Mouse (Mus musculus): ENCODE measurements around the gene Olfr1373.
A peak's percentile ranks its signal among the peaks of the same experiment; 100 is the strongest.
"Not testable (repeated sequence)": the region's sequence is repeated elsewhere in the genome, so short reads cannot be mapped to it uniquely, and the experiment has no call there.

The Olfr1373 gene

GRCm38 (mm10) chr11:52145428-52145827 lies at the start of gene Olfr1373:
TSS of gene Olfr1373 (minus strand) at chr11:52145528.
- not testable (repeated sequence) for DNase-seq (ENCODE audit: low spot score)

- not testable (repeated sequence) for DNase-seq (ENCODE audit: low spot score)
These were observed 35.3 kb upstream of the Olfr1373 start for GRCm38 (mm10) chr11:52180651-52181050.

GRCm38 (mm10) chr11:52179897-52180296 lies 34.6 kb upstream of the Olfr1373 start:
- not testable (repeated sequence) for DNase-seq (ENCODE audit: low spot score)

GRCm38 (mm10) chr11:52168461-52168860 lies 23.1 kb upstream of the Olfr1373 start:
- peak; percentile 29 for DNase-seq (ENCODE audit: low spot score)

GRCm38 (mm10) chr11:52167901-52168302 lies 22.6 kb upstream of the Olfr1373 start:
- not testable (repeated sequence) for DNase-seq (ENCODE audit: low spot score)

GRCm38 (mm10) chr11:52167126-52167525 lies 21.8 kb upstream of the Olfr1373 start:
- peak; percentile 32 for DNase-seq (ENCODE audit: low spot score)

- DNase-seq (ENCODE audit: low spot score), result no peak
These were observed 18.6 kb upstream of the Olfr1373 start for GRCm38 (mm10) chr11:52163926-52164325.

- peak; percentile 65 for DNase-seq (ENCODE audit: low spot score)
These were observed 1.7 kb downstream of the Olfr1373 start for GRCm38 (mm10) chr11:52143675-52144074.

- DNase-seq (ENCODE audit: low spot score), result no peak
These were observed 14.8 kb downstream of the Olfr1373 start for GRCm38 (mm10) chr11:52130451-52131068.

- no peak for DNase-seq (ENCODE audit: low spot score)
These were observed 15.5 kb downstream of the Olfr1373 start for GRCm38 (mm10) chr11:52129621-52130450.

GRCm38 (mm10) chr11:52129171-52129570 lies 16.2 kb downstream of the Olfr1373 start:
- no peak for DNase-seq (ENCODE audit: low spot score)

GRCm38 (mm10) chr11:52128316-52129061 lies 16.8 kb downstream of the Olfr1373 start:
- DNase-seq (ENCODE audit: low spot score), result no peak

GRCm38 (mm10) chr11:52127760-52128159 lies 17.6 kb downstream of the Olfr1373 start:
- no peak for DNase-seq (ENCODE audit: low spot score)

GRCm38 (mm10) chr11:52127169-52127568 lies 18.2 kb downstream of the Olfr1373 start:
- DNase-seq (ENCODE audit: low spot score), result no peak

GRCm38 (mm10) chr11:52124468-52124867 lies 20.9 kb downstream of the Olfr1373 start:
- no peak for DNase-seq (ENCODE audit: low spot score)

GRCm38 (mm10) chr11:52122045-52122444 lies 23.3 kb downstream of the Olfr1373 start:
- DNase-seq (ENCODE audit: low spot score), result no peak

- DNase-seq (ENCODE audit: low spot score), result not testable (repeated sequence)
These were observed 24.9 kb downstream of the Olfr1373 start for GRCm38 (mm10) chr11:52120415-52120814.

- no peak for DNase-seq (ENCODE audit: low spot score)
These were observed 28.2 kb downstream of the Olfr1373 start for GRCm38 (mm10) chr11:52117156-52117555.

- not testable (repeated sequence) for DNase-seq (ENCODE audit: low spot score)
These were observed 29.2 kb downstream of the Olfr1373 start for GRCm38 (mm10) chr11:52116117-52116516.

GRCm38 (mm10) chr11:52115479-52115878 lies 29.8 kb downstream of the Olfr1373 start:
- DNase-seq (ENCODE audit: low spot score), result no peak

- DNase-seq (ENCODE audit: low spot score), result no peak
These were observed 35.9 kb downstream of the Olfr1373 start for GRCm38 (mm10) chr11:52109421-52109820.

- no peak for DNase-seq (ENCODE audit: low spot score)
These were observed 36.5 kb downstream of the Olfr1373 start for GRCm38 (mm10) chr11:52108796-52109195.

- no peak for DNase-seq (ENCODE audit: low spot score)
These were observed 38.9 kb downstream of the Olfr1373 start for GRCm38 (mm10) chr11:52106438-52106837.

Data from embryo, embryonic 10.5 days (tissue).